Mouse (Mus musculus) embryonic stem cell, embryonic (primary cell): ENCODE measurements around the gene Ifna2.

ENCODE experiments used
- CTCF ChIA-PET, 4 experiments: fragments of 300-600 bp in 2 of 4; fragments of 350-600 bp in 2 of 4; sonication (Branson Sonifier 250); formaldehyde crosslinking; loops; one replicate each; lab custom pipeline; 2022; ENCODE audit warnings: inconsistent platforms in 2 of 4; lab: Charles Lee
- POLR2A ChIA-PET, 4 experiments: fragments of 300-600 bp in 2 of 4; fragments of 350-600 bp in 2 of 4; sonication (Branson Sonifier 250); formaldehyde crosslinking; loops; one replicate each; lab custom pipeline; 2022; ENCODE audit warnings: antibody characterized with exemption in 4 of 4, inconsistent platforms in 1 of 4; lab: Charles Lee

The Ifna2 gene

GRCm38 (mm10) chr4:88683812-88684211 is at the start of gene Ifna2:
Gene Ifna2 (minus strand): TSS chr4:88683912.
- POLR2A ChIA-PET, result no interaction called here
- CTCF ChIA-PET, result interaction anchor here in 1 of 4 experiments (1.1 kb wide), 1 partner anchor 136 kb away, joined by 4 read pairs; no protein-coding TSS in a partner anchor

GRCm38 (mm10) chr4:88727324-88727723 is 43.6 kb upstream of the Ifna2 start:
- POLR2A ChIA-PET, result no interaction called here
- CTCF ChIA-PET, result interaction anchor here in 2 of 4 experiments (0.6 to 0.7 kb wide), 3 partner anchors 31 to 1924 kb away, joined by 3 to 5 read pairs (median 4); no protein-coding TSS in a partner anchor

GRCm38 (mm10) chr4:88726727-88727126 is 43.0 kb upstream of the Ifna2 start:
- POLR2A ChIA-PET, result no interaction called here
- CTCF ChIA-PET, result interaction anchor here in 3 of 4 experiments (0.6 to 1.0 kb wide), 4 partner anchors 30 to 1923 kb away, joined by 3 to 5 read pairs (median 4); no protein-coding TSS in a partner anchor

- ChIA-PET POLR2A (interaction anchor here in 2 of 4 experiments (0.6 to 1.8 kb wide), 4 partner anchors 15 to 584 kb away, joined by 3 to 8 read pairs (median 4); partner anchors contain the start of gene Gm13283 (in 1 of the 2)), CTCF (interaction anchor here in 1 of 4 experiments (0.7 kb wide), 1 partner anchor 22 kb away, joined by 10 read pairs; no protein-coding TSS in a partner anchor)
These were observed 39.9 kb upstream of the Ifna2 start for GRCm38 (mm10) chr4:88723497-88724090.

- ChIA-PET CTCF (interaction anchor here in 1 of 4 experiments (1.1 to 1.9 kb wide), 2 partner anchors 21 to 26 kb away, joined by 3 to 12 read pairs; no protein-coding TSS in a partner anchor), POLR2A (interaction anchor here in 3 of 4 experiments (0.5 to 1.9 kb wide), 11 partner anchors 9 to 689 kb away, joined by 3 to 8 read pairs (median 3); partner anchors contain the start of gene Mllt3 (in 1 of the 3))
These were observed 38.3 kb upstream of the Ifna2 start, which contains the start of the genes Gm26566 and Klhl9 for GRCm38 (mm10) chr4:88721791-88722721. Gene Gm26566 (plus strand): TSS chr4:88721805. Gene Klhl9 (minus strand): TSS chr4:88722465.

- ChIA-PET CTCF (interaction anchor here in 2 of 4 experiments (0.5 to 0.7 kb wide), 2 partner anchors 65 to 134 kb away, joined by 10 to 14 read pairs; no protein-coding TSS in a partner anchor), POLR2A (interaction anchor here in 2 of 4 experiments (1.1 to 1.2 kb wide), 2 partner anchors 10 to 13 kb away, joined by 3 read pairs; no protein-coding TSS in a partner anchor)
These were observed 35.0 kb upstream of the Ifna2 start for GRCm38 (mm10) chr4:88718715-88719114.

GRCm38 (mm10) chr4:88715059-88715458 is 31.3 kb upstream of the Ifna2 start:
- ChIA-PET CTCF (interaction anchor here in 1 of 4 experiments (2.0 kb wide), 1 partner anchor 19 kb away, joined by 4 read pairs; no protein-coding TSS in a partner anchor), POLR2A (interaction anchor here in 2 of 4 experiments (0.5 kb wide), 2 partner anchors 117 to 517 kb away, joined by 4 to 9 read pairs; no protein-coding TSS in a partner anchor)

GRCm38 (mm10) chr4:88714281-88714680 is 30.6 kb upstream of the Ifna2 start:
- POLR2A ChIA-PET, result interaction anchor here in 1 of 4 experiments (0.9 kb wide), 1 partner anchor 15 kb away, joined by 3 read pairs; no protein-coding TSS in a partner anchor
- CTCF ChIA-PET, result interaction anchor here in 1 of 4 experiments (2.0 kb wide), 1 partner anchor 18 kb away, joined by 4 read pairs; no protein-coding TSS in a partner anchor

GRCm38 (mm10) chr4:88707128-88707826 is 23.6 kb upstream of the Ifna2 start:
- CTCF ChIA-PET, result interaction anchor here in 2 of 4 experiments (0.8 to 1.0 kb wide), 2 partner anchors 11 kb away, joined by 3 read pairs; no protein-coding TSS in a partner anchor
- POLR2A ChIA-PET, result no interaction called here

- POLR2A ChIA-PET, result interaction anchor here in 2 of 4 experiments (0.8 to 1.0 kb wide), 2 partner anchors 13 to 17 kb away, joined by 3 read pairs; partner anchors contain the start of gene Klhl9 (in 1 of the 2)
These were observed 22.2 kb upstream of the Ifna2 start for GRCm38 (mm10) chr4:88705924-88706323.

GRCm38 (mm10) chr4:88699301-88699700 is 15.6 kb upstream of the Ifna2 start:
- POLR2A ChIA-PET, result interaction anchor here in 2 of 4 experiments (1.0 to 1.7 kb wide), 5 partner anchors 10 to 23 kb away, joined by 3 read pairs; partner anchors contain the start of genes Klhl9 (in 2 of the 2) and Gm26566 (in 1 of the 2)
- CTCF ChIA-PET, result no interaction called here

More at GRCm38 (mm10) chr4:88705924-88706323, 22.2 kb upstream of the Ifna2 start:
- CTCF ChIA-PET, result interaction anchor here (0.5 to 1.6 kb wide), 6 partner anchors 9 to 1867 kb away, joined by 3 to 13 read pairs (median 4); no protein-coding TSS in a partner anchor

GRCm38 (mm10) chr4:88698781-88699180 is 15.1 kb upstream of the Ifna2 start:
- POLR2A ChIA-PET, result interaction anchor here in 2 of 4 experiments (1.3 to 1.7 kb wide), 3 partner anchors 10 to 24 kb away, joined by 3 read pairs; partner anchors contain the start of genes Klhl9 (in 2 of the 2) and Gm26566 (in 1 of the 2)
- CTCF ChIA-PET, result no interaction called here

- CTCF ChIA-PET, result interaction anchor here in 2 of 4 experiments (0.7 to 2.3 kb wide), 4 partner anchors 16 to 184 kb away, joined by 3 to 28 read pairs (median 4); no protein-coding TSS in a partner anchor
- POLR2A ChIA-PET, result interaction anchor here in 1 of 4 experiments (0.8 to 1.7 kb wide), 2 partner anchors 10 to 24 kb away, joined by 3 read pairs; partner anchors contain the start of genes Gm26566 and Klhl9
These were observed 14.0 kb upstream of the Ifna2 start for GRCm38 (mm10) chr4:88697753-88698152.

GRCm38 (mm10) chr4:88697108-88697507 is 13.4 kb upstream of the Ifna2 start:
- ChIA-PET CTCF (interaction anchor here (0.6 to 2.3 kb wide), 37 partner anchors 8 to 795 kb away, joined by 3 to 28 read pairs (median 4); partner anchors contain the start of genes Gm26566 (in 1 of the 4) and Klhl9 (in 1 of the 4)), POLR2A (interaction anchor here in 1 of 4 experiments (1.0 kb wide), 1 partner anchor 23 kb away, joined by 3 read pairs; no protein-coding TSS in a partner anchor)

- POLR2A ChIA-PET, result interaction anchor here in 2 of 4 experiments (0.9 to 1.0 kb wide), 2 partner anchors 16 to 24 kb away, joined by 3 read pairs; no protein-coding TSS in a partner anchor
- CTCF ChIA-PET, result interaction anchor here (0.5 to 2.3 kb wide), 39 partner anchors 9 to 796 kb away, joined by 3 to 28 read pairs (median 4); partner anchors contain the start of genes Gm26566 (in 1 of the 4) and Klhl9 (in 1 of the 4)
These were observed 12.6 kb upstream of the Ifna2 start for GRCm38 (mm10) chr4:88696237-88696884.

GRCm38 (mm10) chr4:88693392-88693791 is 9.7 kb upstream of the Ifna2 start:
- POLR2A ChIA-PET, result no interaction called here
- CTCF ChIA-PET, result no interaction called here
